Mouse (Mus musculus) kidney, postnatal 25 days (tissue): ENCODE data around the gene Abhd4.

Experiments
- DNase-seq, 2 experiments: peaks; one replicate each; pipeline ENCODE4 v3.0.0; 2021; ENCODE audit warnings: mixed read lengths in 2 of 2

The Abhd4 gene

GRCm38 (mm10) chr14:54239002-54239736 lies 14.8 kb upstream of the Abhd4 start:
- DNase-seq, result peak; percentile 87 to 94

GRCm38 (mm10) chr14:54240542-54240941 lies 13.4 kb upstream of the Abhd4 start:
- DNase-seq, result no peak

GRCm38 (mm10) chr14:54244183-54244582 lies 9.8 kb upstream of the Abhd4 start:
- no peak for DNase-seq

GRCm38 (mm10) chr14:54246232-54246631 lies 7.8 kb upstream of the Abhd4 start:
- DNase-seq, result no peak

GRCm38 (mm10) chr14:54249326-54249725 lies 4.7 kb upstream of the Abhd4 start:
- DNase-seq, result peak; percentile 84 to 85

- DNase-seq, result no peak
Measured at GRCm38 (mm10) chr14:54250122-54250521, 3.9 kb upstream of the Abhd4 start.

GRCm38 (mm10) chr14:54254670-54255202 lies 748 bp downstream of the Abhd4 start:
- no peak for DNase-seq

GRCm38 (mm10) chr14:54258131-54258670 lies 4.2 kb downstream of the Abhd4 start:
- no peak for DNase-seq

GRCm38 (mm10) chr14:54259003-54259721 lies 5.2 kb downstream of the Abhd4 start:
- peak; percentile 98 to 99 for DNase-seq

GRCm38 (mm10) chr14:54259722-54260085 lies 5.7 kb downstream of the Abhd4 start:
- DNase-seq, result no peak

- DNase-seq, result no peak
Measured at GRCm38 (mm10) chr14:54260196-54260595, 6.2 kb downstream of the Abhd4 start.

- no peak for DNase-seq
Measured at GRCm38 (mm10) chr14:54261386-54261785, 7.4 kb downstream of the Abhd4 start.

- no peak for DNase-seq
Measured at GRCm38 (mm10) chr14:54262622-54263021, 8.6 kb downstream of the Abhd4 start.

GRCm38 (mm10) chr14:54263099-54263498 lies 9.1 kb downstream of the Abhd4 start:
- DNase-seq, result no peak

- DNase-seq, result no peak
Measured at GRCm38 (mm10) chr14:54264231-54264630, 10.2 kb downstream of the Abhd4 start.

GRCm38 (mm10) chr14:54265093-54265492 lies 11.1 kb downstream of the Abhd4 start:
- DNase-seq, result no peak

- DNase-seq, result no peak
Measured at GRCm38 (mm10) chr14:54265951-54266350, 12.0 kb downstream of the Abhd4 start.

GRCm38 (mm10) chr14:54267966-54268365 lies 14.0 kb downstream of the Abhd4 start:
- DNase-seq, result no peak

- DNase-seq, result no peak
Measured at GRCm38 (mm10) chr14:54269566-54269965, 15.6 kb downstream of the Abhd4 start.

- DNase-seq, result no peak
Measured at GRCm38 (mm10) chr14:54270413-54270812, 16.4 kb downstream of the Abhd4 start.

GRCm38 (mm10) chr14:54271976-54272606 lies 18.1 kb downstream of the Abhd4 start:
- no peak for DNase-seq

GRCm38 (mm10) chr14:54272696-54273095 lies 18.7 kb downstream of the Abhd4 start:
- DNase-seq, result no peak

GRCm38 (mm10) chr14:54276446-54276845 lies 22.5 kb downstream of the Abhd4 start:
- DNase-seq, result no peak
